Mouse (Mus musculus) adipocyte (in vitro differentiated cells): ENCODE data around the gene Klhl8.
"Not testable (repeated sequence)": the region's sequence is repeated elsewhere in the genome, so short reads cannot be mapped to it uniquely, and the experiment has no call there.

ENCODE experiments used
- DNase-seq: peaks from one replicate; pipeline ENCODE4 v3.0.0-alpha.2; 2016; ENCODE audit warnings: low spot score

Gene Klhl8

GRCm38 (mm10) chr5:103910748-103911409, at the start of gene Klhl8:
Gene Klhl8 (minus strand): TSS chr5:103911259.
- DNase-seq = peak; percentile 86

- no peak for DNase-seq
These were observed 43.6 kb upstream of the Klhl8 start for GRCm38 (mm10) chr5:103954638-103955037.

GRCm38 (mm10) chr5:103953135-103954083, 42.4 kb upstream of the Klhl8 start:
- peak; percentile 75 for DNase-seq

- DNase-seq = not testable (repeated sequence)
These were observed 39.1 kb upstream of the Klhl8 start for GRCm38 (mm10) chr5:103950138-103950537.

DNA sequence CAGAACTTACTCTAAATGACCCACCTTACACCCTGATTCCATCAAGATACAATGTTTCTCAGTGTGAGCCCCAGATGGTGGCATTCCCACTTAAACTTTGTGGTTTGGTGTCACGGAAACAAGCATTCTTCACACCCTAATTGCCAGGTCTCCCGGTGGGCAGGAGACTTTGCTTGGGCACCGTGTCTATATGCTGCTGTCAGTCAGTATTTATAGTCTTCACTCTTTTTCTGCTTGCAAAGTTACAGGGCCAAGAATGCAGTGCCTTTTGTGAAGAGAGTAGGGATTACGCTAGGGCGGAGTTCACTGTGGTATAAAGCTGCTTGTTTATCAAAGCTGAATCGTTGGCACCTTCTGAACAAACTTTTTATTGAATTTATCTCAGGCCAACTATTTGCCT, 32.1 kb upstream of the Klhl8 start:
- no peak for DNase-seq

- DNase-seq = no peak
These were observed 28.8 kb upstream of the Klhl8 start for GRCm38 (mm10) chr5:103939856-103940255.

- no peak for DNase-seq
These were observed 28.2 kb upstream of the Klhl8 start for GRCm38 (mm10) chr5:103939350-103939652.

- no peak for DNase-seq
These were observed 27.7 kb upstream of the Klhl8 start for GRCm38 (mm10) chr5:103938547-103939349.

DNA sequence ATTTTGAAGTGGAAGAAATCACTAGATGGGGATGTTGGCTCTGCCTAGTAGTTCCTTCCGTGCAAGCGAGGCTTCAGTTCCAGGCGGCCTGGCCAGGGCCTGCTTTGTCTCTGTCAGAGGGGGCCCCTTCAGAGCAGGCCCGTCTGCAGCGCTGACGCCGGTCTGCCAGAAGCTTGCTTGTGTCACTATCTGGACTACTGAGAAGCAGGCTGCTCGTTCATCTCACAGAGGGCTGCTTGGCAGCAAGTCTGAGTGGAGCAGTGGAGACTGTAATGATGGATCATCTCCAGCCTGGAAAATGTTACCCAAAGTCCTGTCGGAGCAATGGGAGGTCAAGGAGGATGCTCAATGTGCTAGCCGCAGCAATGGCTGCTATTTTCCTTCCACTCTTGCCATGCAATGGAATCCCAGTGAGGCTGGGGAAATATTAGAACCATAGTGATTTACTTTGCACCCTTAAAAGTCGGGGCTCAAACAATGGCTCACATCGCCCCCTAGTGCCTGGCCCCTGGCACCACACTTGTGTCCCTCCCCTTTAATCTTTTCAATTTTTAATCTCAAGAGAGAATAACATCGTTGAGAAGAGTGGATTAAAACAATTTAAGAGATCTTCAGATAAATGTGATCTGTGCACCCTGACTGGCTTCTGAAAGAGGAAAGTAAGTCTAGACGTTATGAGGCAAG, 26.0 kb upstream of the Klhl8 start:
- peak; percentile 26 for DNase-seq

DNA sequence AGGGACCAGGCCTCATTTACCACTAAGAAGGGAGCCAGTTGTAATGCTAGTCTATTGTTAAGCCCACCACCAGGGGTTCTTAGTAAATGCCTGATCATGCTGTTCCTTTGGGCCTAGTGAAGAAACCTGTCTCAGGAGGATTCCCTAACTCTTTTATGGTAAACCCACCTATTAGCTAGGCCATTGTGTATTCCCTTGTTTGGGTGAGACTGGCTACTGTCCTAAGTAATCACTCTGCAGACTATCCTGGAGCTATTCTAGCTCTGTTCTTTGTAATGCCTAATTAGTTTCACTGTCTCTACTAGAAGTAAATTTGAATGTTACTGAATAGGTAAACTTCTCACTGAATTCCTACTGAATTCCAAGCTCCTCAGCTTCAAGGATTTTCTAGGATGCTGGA, 20.9 kb upstream of the Klhl8 start:
- not testable (repeated sequence) for DNase-seq

- DNase-seq = no peak
These were observed 19.5 kb upstream of the Klhl8 start for GRCm38 (mm10) chr5:103930511-103930910.

DNA sequence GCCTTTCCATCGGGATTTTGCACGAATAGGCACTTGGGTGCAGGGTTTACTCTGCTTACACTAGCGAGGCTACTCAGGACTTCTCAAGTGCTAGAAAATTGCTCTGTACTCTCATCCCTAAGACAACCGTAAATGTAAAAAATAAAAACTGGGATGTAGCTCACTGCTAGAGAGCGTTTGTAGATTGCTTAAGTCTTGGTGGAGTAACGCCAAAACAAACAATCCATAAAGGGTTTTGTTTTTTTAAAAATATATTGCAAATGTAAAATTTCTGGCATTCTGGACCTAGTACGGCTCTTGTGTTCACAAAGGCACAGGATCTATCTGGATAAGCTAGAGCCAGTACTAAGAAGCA, 17.1 kb upstream of the Klhl8 start:
- peak; percentile 64 for DNase-seq

- DNase-seq = peak; percentile 96
These were observed 16.6 kb upstream of the Klhl8 start for GRCm38 (mm10) chr5:103927429-103928195.

- DNase-seq = no peak
These were observed 15.3 kb upstream of the Klhl8 start for GRCm38 (mm10) chr5:103926398-103926797.

DNA sequence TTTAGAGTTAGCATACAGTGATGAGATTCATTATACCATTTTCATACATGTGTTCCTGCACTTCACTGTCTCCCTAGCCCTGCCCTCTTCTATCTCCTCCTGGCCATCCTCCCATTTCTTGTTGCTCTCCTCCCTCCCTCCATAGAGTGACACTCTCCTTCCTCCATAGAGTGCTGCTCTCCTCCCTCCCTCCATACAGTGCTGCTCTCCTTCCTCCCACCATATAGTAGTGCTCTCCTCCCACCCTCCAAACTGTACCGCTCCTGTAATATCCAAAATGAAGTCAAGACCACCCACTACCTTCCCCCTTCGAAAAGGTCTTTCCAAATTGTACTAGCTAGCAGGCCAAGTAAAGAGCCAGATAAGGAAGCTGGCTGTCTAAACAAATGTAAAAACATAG, 12.7 kb upstream of the Klhl8 start:
- no peak for DNase-seq

GRCm38 (mm10) chr5:103923101-103923500, 12.0 kb upstream of the Klhl8 start:
- DNase-seq = peak; percentile 52

DNA sequence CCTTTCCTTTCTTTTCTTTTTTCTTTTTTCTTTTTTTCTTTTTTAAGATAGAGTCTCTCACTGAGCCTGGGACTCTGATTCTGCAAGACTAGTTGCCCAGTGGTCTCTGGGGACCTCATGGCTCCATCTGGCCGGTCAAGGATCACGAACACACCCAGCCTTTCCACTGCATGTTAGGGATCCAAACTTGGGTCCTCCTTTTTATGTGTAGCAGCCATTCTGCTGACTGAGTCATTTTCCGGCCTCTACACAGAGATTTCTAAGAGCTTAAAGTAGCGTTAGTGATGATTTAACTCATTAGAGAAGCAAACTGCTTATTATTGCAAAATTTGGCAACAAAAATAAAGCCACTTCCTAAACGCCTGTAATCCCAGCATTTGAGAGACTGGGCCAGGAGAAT, 11.4 kb upstream of the Klhl8 start:
- DNase-seq = peak; percentile 70

DNA sequence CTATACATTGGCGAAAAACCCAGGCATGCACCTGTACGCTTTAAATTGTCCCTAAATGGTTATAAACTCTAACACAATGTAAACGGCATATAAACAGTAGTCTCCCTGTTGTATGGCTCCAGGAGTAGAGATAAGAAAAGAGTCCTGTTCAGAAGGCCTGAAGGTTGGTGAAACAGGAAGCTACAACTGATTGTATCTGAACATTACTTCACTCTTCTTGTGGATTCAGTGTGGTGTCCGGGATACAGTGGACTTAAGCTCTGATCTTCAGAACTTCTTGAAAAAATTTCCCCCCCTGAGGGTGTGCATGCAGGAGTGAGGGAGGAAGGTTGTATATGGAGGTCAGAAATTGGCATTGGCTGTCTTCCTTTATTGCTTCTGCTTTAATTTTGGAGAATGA, 8.4 kb upstream of the Klhl8 start:
- DNase-seq = no peak

GRCm38 (mm10) chr5:103918233-103918632, 7.2 kb upstream of the Klhl8 start:
- no peak for DNase-seq

DNA sequence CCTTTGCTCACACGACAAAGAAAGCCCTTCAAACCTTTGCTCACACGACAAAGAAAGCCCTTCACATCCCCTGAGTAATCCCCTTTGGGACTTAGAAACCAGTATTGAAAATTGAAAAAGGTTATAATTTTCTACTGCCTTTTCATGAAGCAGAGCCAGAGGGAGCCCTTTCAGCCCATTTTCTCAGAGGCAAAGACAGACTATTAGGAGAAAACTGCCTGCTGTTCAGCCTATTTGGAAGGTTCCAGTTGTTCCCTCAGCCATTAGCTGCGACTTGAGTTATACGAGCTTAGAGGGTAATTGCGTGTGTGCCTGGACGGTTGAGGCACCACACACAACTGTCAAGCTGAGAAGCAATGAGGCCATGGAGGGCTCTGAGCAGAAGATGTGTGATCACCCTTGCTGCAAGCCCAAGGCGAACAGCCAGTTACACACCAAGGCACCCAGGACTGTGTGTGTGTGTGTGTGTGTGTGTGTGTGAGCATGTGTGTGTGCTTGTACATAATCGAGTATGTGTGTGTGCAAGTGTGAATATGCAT, 6.4 kb upstream of the Klhl8 start:
- DNase-seq = no peak
